Mouse (Mus musculus) brain, embryonic 14.5 days (tissue): Measurements from ENCODE around the gene Cdc14b.

Source experiments
- CTCF ChIP-seq: fragments of 200-500 bp; IDR thresholded peaks from 2 replicates; pipeline ENCODE4 v1.5.1; 2012; ENCODE audit warnings: inconsistent platforms, mild to moderate bottlenecking, moderate library complexity, borderline replicate concordance; ENCODE audit not compliant: insufficient read depth, insufficient read length; ENCODE audit errors: extremely low read depth
- POLR2A ChIP-seq: fragments of 200-500 bp; IDR thresholded peaks from 2 replicates; pipeline ENCODE4 v1.6.1; 2012; ENCODE audit warnings: mild to moderate bottlenecking, inconsistent platforms, borderline replicate concordance; ENCODE audit not compliant: poor library complexity, insufficient read depth, insufficient read length, severe bottlenecking; ENCODE audit errors: extremely low read depth

GRCm38 (mm10) chr13:64273891-64274844 lies 922 bp downstream of the Cdc14b start:
- TF ChIP-seq POLR2A (no peak), CTCF (no peak)
